Mouse (Mus musculus): ENCODE data around the gene Upb1. TPM values are rescaled to one million over a fixed set of nuclear protein-coding genes. Genes with fewer than 3 reads are reported as not detected.
"Not testable (repeated sequence)": the region's sequence is repeated elsewhere in the genome, so short reads cannot be mapped to it uniquely, and the experiment has no call there.

Gene Upb1
- polyA plus RNA-seq, 1 experiment = 58.5 TPM

DNA sequence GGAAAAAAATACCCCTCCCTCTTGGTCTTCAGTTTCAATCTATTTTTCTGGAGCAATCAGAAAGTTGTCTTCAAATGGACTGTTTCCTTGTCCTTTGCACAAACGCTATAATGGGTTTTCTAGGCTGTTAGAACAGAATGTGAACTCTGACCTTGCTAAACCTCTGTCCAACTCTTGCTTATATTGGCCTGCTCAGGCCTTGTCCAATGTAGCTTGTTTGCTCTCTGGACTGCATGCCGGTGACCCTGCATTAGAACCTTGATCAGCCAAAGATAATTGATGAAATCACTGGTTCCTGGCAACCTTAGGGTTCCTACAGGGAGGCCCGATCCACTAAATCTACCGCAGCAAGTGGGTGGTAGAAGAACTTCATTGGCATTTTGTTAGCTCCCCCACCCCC lies 6.8 kb downstream of the Upb1 start:
- H3K27me3 ChIP-seq (replicated peaks; ENCODE audit: control insufficient read depth, insufficient read depth, low read length) = no peaks in the 10 kb centered on the region
- 59% methylated on average over 4 of the region's 4 CpGs for WGBS
- H3K36me3 ChIP-seq (ENCODE audit: control insufficient read depth, insufficient read depth, low read length) = no peaks in the 10 kb centered on the region; the same call in 1 of the 2 replicates
- peak overlapping the region; percentile 3; the same call in 1 of the 2 replicates for H3K4me3 ChIP-seq (ENCODE audit: insufficient read depth, low read depth, low read length)
- peaks cover 14% of the 10 kb centered on the region; the same call in 1 of the 2 replicates for H3K4me1 ChIP-seq (ENCODE audit: control insufficient read depth, insufficient read depth, low read length)
- H3K27ac ChIP-seq (ENCODE audit: insufficient read depth, low read depth, low read length) = peak overlapping the region; percentile 15
- peak; percentile 80 for DNase-seq
- no peak for TF ChIP-seq CTCF (conservative IDR thresholded peaks at IDR 0.05; ENCODE audit: insufficient read depth, insufficient read length, low read depth, low read length)
- no peak for TF ChIP-seq POLR2A (IDR thresholded peaks at IDR 0.05; ENCODE audit: low read depth, low read length)

DNA sequence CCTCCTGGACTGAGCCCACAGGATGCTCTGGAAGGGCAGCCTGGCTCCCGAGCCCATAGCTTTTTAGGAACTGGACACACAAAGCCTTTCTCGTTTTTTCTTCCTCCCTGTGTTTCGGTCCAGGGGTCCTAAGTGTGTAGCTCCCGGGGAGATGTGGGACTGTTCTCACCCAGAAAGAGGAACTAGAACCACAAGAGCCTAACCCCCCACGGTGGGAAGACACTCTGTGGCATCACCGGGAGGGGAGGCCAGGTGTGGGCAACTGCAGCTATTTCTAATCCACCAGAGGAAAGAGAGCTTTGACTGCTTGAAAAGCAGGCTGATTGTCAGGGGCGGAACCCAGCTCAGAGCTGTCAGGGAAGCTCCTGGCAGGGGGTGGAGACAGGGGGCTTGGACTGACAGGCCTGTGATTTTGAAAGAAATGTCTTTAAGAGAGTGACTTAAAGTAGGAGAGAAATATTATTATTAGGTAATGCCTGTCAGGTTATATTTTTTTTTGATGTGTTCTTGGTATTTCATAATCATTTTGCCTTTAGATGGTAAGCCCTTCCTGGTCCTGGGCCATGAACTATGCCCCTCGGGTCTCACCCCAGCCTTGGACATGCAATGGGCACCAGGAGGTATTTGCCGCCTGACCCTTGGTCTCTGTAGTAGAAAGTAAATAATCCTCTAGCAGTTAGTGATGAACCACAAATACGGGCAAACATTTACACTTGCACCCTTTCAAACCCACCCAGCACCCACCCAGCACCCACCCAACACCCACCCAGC lies 10.6 kb downstream of the Upb1 start:
- H3K36me3 ChIP-seq (ENCODE audit: control insufficient read depth, insufficient read depth, low read length); H3K27me3 ChIP-seq (replicated peaks; ENCODE audit: control insufficient read depth, insufficient read depth, low read length): not testable (repeated sequence)
- Histone ChIP-seq H3K4me1 (ENCODE audit: control insufficient read depth, insufficient read depth, low read length) (peaks cover 18% of the 10 kb centered on the region; the same call in 1 of the 2 replicates), H3K27ac (ENCODE audit: insufficient read depth, low read depth, low read length) (peak overlapping the region; percentile 55), H3K4me3 (ENCODE audit: insufficient read depth, low read depth, low read length) (peak overlapping the region; percentile 7; the same call in 1 of the 2 replicates)
- 45% methylated on average over 10 of the region's 10 CpGs for WGBS
- DNase-seq = peak; percentile 45

DNA sequence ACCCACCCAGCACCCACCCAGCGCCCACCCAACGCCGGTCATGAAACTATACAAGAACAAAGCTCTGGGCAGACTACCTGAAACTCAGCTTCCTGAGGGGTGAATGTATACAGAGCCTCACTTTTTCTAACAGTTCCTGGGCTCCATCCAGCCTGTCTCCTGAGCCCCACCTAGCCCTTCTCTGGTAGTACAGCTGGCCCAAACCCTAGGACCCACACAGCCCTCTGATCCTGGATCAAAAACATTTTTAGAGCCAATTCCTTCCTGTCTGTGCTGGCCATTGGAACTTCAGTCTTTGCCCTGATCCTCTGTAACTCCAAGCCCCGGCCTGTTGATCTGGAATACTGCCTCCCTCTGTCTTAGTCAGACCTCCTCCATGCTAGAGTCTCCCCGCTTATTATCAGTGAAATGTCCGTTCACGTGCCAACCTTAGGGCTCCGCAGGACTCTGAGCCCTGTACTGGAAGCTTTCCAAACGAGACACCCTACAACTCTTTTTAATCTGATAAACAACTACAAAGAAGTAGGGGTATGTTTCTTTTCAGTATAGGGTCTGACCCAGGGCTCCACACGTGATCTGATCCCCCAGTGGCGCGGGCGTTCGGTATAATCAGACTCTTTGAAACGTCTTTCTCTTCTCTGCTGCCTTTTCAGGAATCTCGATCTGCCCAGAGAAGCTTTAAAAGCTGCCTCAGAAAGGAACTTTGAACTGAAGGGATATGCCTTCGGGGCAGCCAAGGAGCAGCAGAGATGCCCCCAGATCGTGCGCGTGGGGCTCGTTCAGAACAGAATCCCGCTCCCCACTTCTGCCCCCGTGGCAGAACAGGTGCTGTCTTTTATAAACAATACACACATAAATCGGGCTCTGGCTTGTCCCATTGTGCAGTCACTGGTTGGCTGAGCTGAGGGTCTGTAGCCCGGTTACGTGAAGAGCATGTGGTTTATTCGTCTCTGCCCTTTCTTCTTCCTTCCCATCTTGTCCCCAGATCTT lies 11.5 kb downstream of the Upb1 start:
- H3K36me3 ChIP-seq (ENCODE audit: control insufficient read depth, insufficient read depth, low read length) = no peaks in the 10 kb centered on the region; the same call in 1 of the 2 replicates
- TF ChIP-seq POLR2A (IDR thresholded peaks at IDR 0.05; ENCODE audit: low read depth, low read length) (no peak), CTCF (conservative IDR thresholded peaks at IDR 0.05; ENCODE audit: insufficient read depth, insufficient read length, low read depth, low read length) (no peak)
- H3K4me1 ChIP-seq (ENCODE audit: control insufficient read depth, insufficient read depth, low read length) = peaks cover 18% of the 10 kb centered on the region; the same call in 1 of the 2 replicates
- no peak overlapping the region; the same call in 1 of the 2 replicates for H3K4me3 ChIP-seq (ENCODE audit: insufficient read depth, low read depth, low read length)
- WGBS = 57% methylated on average over 27 of the region's 27 CpGs
- peak overlapping the region; percentile 98 for H3K27ac ChIP-seq (ENCODE audit: insufficient read depth, low read depth, low read length)
- DNase-seq = peak; percentile 78
- no peaks in the 10 kb centered on the region for H3K27me3 ChIP-seq (replicated peaks; ENCODE audit: control insufficient read depth, insufficient read depth, low read length)

DNA sequence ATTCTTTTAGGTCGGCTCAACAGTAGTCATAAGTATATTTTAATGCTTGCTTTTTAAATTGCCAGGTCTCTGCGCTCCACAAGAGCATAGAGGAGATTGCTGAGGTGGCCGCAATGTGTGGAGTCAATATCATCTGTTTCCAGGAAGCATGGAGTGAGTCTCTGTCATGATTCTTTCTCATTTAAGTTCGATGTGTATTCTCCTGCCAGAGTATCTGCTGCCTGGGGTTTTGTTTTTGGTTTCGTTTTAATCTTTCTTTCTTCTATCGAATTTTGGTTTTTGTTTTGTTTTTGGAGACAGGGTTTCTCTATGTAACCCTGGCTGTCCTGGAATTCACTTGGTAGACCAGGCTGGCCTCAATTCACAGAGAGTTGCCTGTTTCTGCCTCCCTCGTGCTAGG lies 14.0 kb downstream of the Upb1 start:
- H3K27ac ChIP-seq (ENCODE audit: insufficient read depth, low read depth, low read length) = no peak overlapping the region

DNA sequence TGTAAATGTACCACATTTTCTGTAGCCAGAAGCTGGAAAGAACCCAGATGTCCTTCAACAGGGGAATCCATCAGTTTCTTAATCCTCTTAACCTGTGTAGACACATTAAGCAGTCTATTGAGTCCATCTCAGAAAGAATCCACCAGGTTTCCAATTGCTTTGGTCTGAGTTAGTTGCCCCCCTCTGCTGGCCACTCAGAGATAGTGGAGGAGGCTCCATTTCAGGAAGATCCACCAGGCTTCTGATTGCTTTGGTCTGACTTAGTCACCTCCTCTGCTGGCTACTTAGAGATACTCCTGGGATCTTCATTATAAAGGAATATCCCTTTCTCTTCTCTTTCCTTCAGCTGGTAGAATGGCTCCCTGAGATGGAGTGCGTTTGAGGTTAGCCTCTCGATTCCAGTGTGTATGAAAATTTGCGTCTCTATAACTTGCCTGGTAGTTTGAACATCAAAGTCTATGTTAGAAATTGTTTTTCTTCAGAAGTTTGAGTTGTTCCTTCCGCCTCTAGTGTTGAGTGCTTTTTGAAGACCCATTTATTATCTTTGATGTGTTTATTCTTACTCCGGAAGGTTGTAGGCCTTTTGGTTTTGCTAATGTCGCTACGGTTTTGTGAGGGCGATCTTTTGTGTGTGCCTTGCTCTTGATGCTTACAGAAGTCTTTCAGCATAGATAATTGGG lies 16.6 kb downstream of the Upb1 start:
- no peak overlapping the region for H3K27ac ChIP-seq (ENCODE audit: insufficient read depth, low read depth, low read length)
- peaks cover 5% of the 10 kb centered on the region; the same call in 1 of the 2 replicates for H3K4me1 ChIP-seq (ENCODE audit: control insufficient read depth, insufficient read depth, low read length)
- no peaks in the 10 kb centered on the region for H3K27me3 ChIP-seq (replicated peaks; ENCODE audit: control insufficient read depth, insufficient read depth, low read length)
- 92% methylated on average over 8 of the region's 8 CpGs for WGBS
- no peak for DNase-seq
- TF ChIP-seq CTCF (conservative IDR thresholded peaks at IDR 0.05; ENCODE audit: insufficient read depth, insufficient read length, low read depth, low read length) (0 out of 2 replicates have a peak, but pooled peaks have one; percentile 9), POLR2A (IDR thresholded peaks at IDR 0.05; ENCODE audit: low read depth, low read length) (no peak)
- no peaks in the 10 kb centered on the region; the same call in 1 of the 2 replicates for H3K36me3 ChIP-seq (ENCODE audit: control insufficient read depth, insufficient read depth, low read length)
- H3K4me3 ChIP-seq (ENCODE audit: insufficient read depth, low read depth, low read length) = no peak overlapping the region

More for the DNA sequence above, 14.0 kb downstream of the Upb1 start:
- Histone ChIP-seq H3K4me1 (ENCODE audit: control insufficient read depth, insufficient read depth, low read length) (peaks cover 14% of the 10 kb centered on the region; the same call in 1 of the 2 replicates), H3K36me3 (ENCODE audit: control insufficient read depth, insufficient read depth, low read length) (no peaks in the 10 kb centered on the region; the same call in 1 of the 2 replicates), H3K4me3 (ENCODE audit: insufficient read depth, low read depth, low read length) (no peak overlapping the region), H3K27me3 (replicated peaks; ENCODE audit: control insufficient read depth, insufficient read depth, low read length) (no peaks in the 10 kb centered on the region)
- TF ChIP-seq CTCF (conservative IDR thresholded peaks at IDR 0.05; ENCODE audit: insufficient read depth, insufficient read length, low read depth, low read length) (no peak), POLR2A (IDR thresholded peaks at IDR 0.05; ENCODE audit: low read depth, low read length) (no peak)
- WGBS = 83% methylated on average over 7 of the region's 7 CpGs
- no peak for DNase-seq

DNA sequence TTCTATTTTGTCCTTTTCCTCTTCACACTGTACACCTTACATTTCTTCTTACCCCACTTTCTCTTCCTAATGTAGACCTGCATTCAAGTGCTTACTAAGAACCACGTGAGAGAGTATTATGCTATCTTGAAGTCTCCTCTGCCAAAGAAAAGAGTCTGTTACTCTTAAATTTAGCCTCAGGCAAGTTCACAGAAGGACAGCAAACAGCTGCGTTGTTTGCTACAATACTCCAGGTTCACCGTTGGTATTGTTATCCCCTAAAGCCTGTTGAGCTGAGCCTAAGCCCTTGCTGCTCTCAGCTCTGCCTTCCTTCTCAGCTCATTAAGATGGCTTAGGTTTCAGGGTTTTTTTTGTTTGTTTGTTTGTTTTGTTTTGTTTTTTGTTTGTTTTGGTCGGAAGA lies 17.8 kb downstream of the Upb1 start:
- H3K4me1 ChIP-seq (ENCODE audit: control insufficient read depth, insufficient read depth, low read length) = no peaks in the 10 kb centered on the region; the same call in 1 of the 2 replicates
- H3K36me3 ChIP-seq (ENCODE audit: control insufficient read depth, insufficient read depth, low read length) = no peaks in the 10 kb centered on the region
- H3K27ac ChIP-seq (ENCODE audit: insufficient read depth, low read depth, low read length) = no peak overlapping the region
- H3K4me3 ChIP-seq (ENCODE audit: insufficient read depth, low read depth, low read length) = no peak overlapping the region
- no peaks in the 10 kb centered on the region for H3K27me3 ChIP-seq (replicated peaks; ENCODE audit: control insufficient read depth, insufficient read depth, low read length)
- WGBS = 66% methylated on average over 4 of the region's 4 CpGs
- no peak for DNase-seq
- TF ChIP-seq CTCF (conservative IDR thresholded peaks at IDR 0.05; ENCODE audit: insufficient read depth, insufficient read length, low read depth, low read length) = no peak

Data from kidney, adult 2 months (tissue).